ENCODE assay signal across 16 mouse cellular contexts in the genomic region with DNA sequence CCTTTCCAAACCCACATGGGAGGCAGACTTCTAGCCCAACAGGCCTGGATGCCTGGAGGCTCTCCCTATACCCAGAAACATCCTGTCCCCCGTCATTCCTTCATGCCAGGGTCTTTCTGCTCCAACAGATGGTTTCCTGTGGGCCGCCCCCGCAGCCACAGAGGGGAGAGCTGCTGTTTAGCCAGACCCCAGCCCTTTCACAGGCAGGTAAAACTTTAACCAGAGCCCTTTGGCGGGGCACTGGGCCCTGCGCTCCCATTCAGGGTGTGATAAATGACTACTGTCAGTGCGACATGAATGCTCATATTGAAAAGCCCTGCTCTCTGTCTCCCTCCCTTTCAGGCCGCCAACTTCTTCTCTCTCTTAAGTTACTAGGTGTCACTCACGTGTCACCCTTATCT.
A peak's percentile ranks its signal among the peaks of the same experiment; 100 is the strongest.
DNase-seq lines count a peak whose midpoint lies in the region; ATAC-seq lines count a peak whose summit lies in the region.
"Had no signal": no experiment of that assay in that cellular context is flagged by ENCODE, and none has a peak within 500 bp of the region (broad histone marks: within the 10 kb centered on the region; RNA-seq: fewer than 3 reads in every experiment).

No protein-coding gene starts in this region.

- no peak overlapping the region for H3K4me3 ChIP-seq in hindbrain, embryonic 11.5 days (ENCODE audit: low read depth, low read length)
- no peak overlapping the region for H3K4me3 ChIP-seq in hindbrain, embryonic 13.5 days
- no peak overlapping the region for H3K4me3 ChIP-seq in embryonic facial prominence, embryonic 10.5 days
- H3K4me3 ChIP-seq: midbrain, embryonic 13.5 days had no signal

- no peaks in the 10 kb centered on the region for H3K4me1 ChIP-seq in hindbrain, embryonic 11.5 days (replicated peaks; ENCODE audit: control insufficient read depth, insufficient read depth, low read length)
- H3K4me1 ChIP-seq in hindbrain, embryonic 13.5 days (replicated peaks) = peaks cover 10% of the 10 kb centered on the region
- H3K4me1 ChIP-seq in embryonic facial prominence, embryonic 10.5 days = peaks cover 12% of the 10 kb centered on the region
- H3K4me1 ChIP-seq: midbrain, embryonic 13.5 days had no signal

- peak; percentile 28 for DNase-seq in hindbrain, embryonic 11.5 days (ENCODE audit: low spot score)
- peak; percentile 19 for DNase-seq in ovary, adult 18-20 months (ENCODE audit: low spot score)
- DNase-seq in ovary, postnatal 10 days (ENCODE audit: low spot score) = no peak
- no peak for DNase-seq in embryonic facial prominence, embryonic 10.5 days (ENCODE audit: low spot score)
- DNase-seq in layer of hippocampus, adult 8-10 months (ENCODE audit: low spot score in 2 of 2) = no peak
- DNase-seq in adrenal gland, adult 18-20 months (ENCODE audit: low spot score in 2 of 2) = no peak
- DNase-seq: cerebellum, adult 11-12 months; gastrocnemius, postnatal 36 days; kidney, postnatal 10 days; left cerebral cortex, postnatal 4 days; lung, postnatal 4 days; right cerebral cortex, adult 18-20 months; thymus, adult 18-20 months had no signal

- H3K9ac ChIP-seq in hindbrain, embryonic 11.5 days (ENCODE audit: low read depth, low read length) = no peak overlapping the region
- H3K9ac ChIP-seq in hindbrain, embryonic 13.5 days = no peak overlapping the region
- H3K9ac ChIP-seq: midbrain, embryonic 13.5 days had no signal

- no peak overlapping the region for H3K27ac ChIP-seq in hindbrain, embryonic 11.5 days (ENCODE audit: low read depth, low read length)
- H3K27ac ChIP-seq in hindbrain, embryonic 13.5 days = no peak overlapping the region
- 0 out of 2 replicates have a peak overlapping the region, but pooled peaks have one; percentile 16 for H3K27ac ChIP-seq in embryonic facial prominence, embryonic 10.5 days (replicated peaks)
- H3K27ac ChIP-seq: midbrain, embryonic 13.5 days had no signal

- 0 out of 2 replicates have a peak, but pooled peaks have one; percentile 33 for ATAC-seq in hindbrain, embryonic 11.5 days (ENCODE audit: low FRiP score)
- no peak for ATAC-seq in hindbrain, embryonic 13.5 days (ENCODE audit: low FRiP score)
- ATAC-seq: activated CD4-positive, CD25-positive, alpha-beta regulatory T cell, adult 4 months; midbrain, embryonic 13.5 days had no signal

- peaks cover 8% of the 10 kb centered on the region; the same call in 1 of the 2 replicates for H3K27me3 ChIP-seq in hindbrain, embryonic 11.5 days (ENCODE audit: control insufficient read depth, insufficient read depth, low read length)
- peaks cover 63% of the 10 kb centered on the region for H3K27me3 ChIP-seq in hindbrain, embryonic 13.5 days
- peaks cover 5% of the 10 kb centered on the region; the same call in 1 of the 2 replicates for H3K27me3 ChIP-seq in embryonic facial prominence, embryonic 10.5 days (replicated peaks; ENCODE audit: low read depth, poor library complexity, severe bottlenecking)
- H3K27me3 ChIP-seq: midbrain, embryonic 13.5 days had no signal

- no peak overlapping the region for H3K4me2 ChIP-seq in hindbrain, embryonic 11.5 days (replicated peaks; ENCODE audit: low read depth, low read length)
- no peak overlapping the region for H3K4me2 ChIP-seq in hindbrain, embryonic 13.5 days
- H3K4me2 ChIP-seq: midbrain, embryonic 13.5 days had no signal

- H3K9me3 ChIP-seq in hindbrain, embryonic 11.5 days (ENCODE audit: control insufficient read depth, low read length) = no peaks in the 10 kb centered on the region
- H3K9me3 ChIP-seq in hindbrain, embryonic 13.5 days = no peaks in the 10 kb centered on the region
- H3K9me3 ChIP-seq in embryonic facial prominence, embryonic 10.5 days = no peaks in the 10 kb centered on the region
- H3K9me3 ChIP-seq: midbrain, embryonic 13.5 days had no signal

- 24% methylated on average over 8 of the region's 8 CpGs for WGBS in hindbrain, embryonic 11.5 days
- 11% methylated on average over 8 of the region's 8 CpGs for WGBS in hindbrain, embryonic 13.5 days
- 42% methylated on average over 8 of the region's 8 CpGs for WGBS in embryonic facial prominence, embryonic 10.5 days

- no peaks in the 10 kb centered on the region for H3K36me3 ChIP-seq in hindbrain, embryonic 11.5 days (ENCODE audit: control insufficient read depth, insufficient read depth, low read length)
- H3K36me3 ChIP-seq in hindbrain, embryonic 13.5 days = no peaks in the 10 kb centered on the region
- H3K36me3 ChIP-seq in embryonic facial prominence, embryonic 10.5 days (replicated peaks) = no peaks in the 10 kb centered on the region
- H3K36me3 ChIP-seq: midbrain, embryonic 13.5 days had no signal

Comparison
In these comparisons a context has a peak if more than half of its experiments do, and no peak if none do; other contexts are left out.
1. DNase-seq: peak in hindbrain, embryonic 11.5 days (single experiment) and ovary, adult 18-20 months (single experiment); none in ovary, postnatal 10 days (single experiment), embryonic facial prominence, embryonic 10.5 days (single experiment), layer of hippocampus, adult 8-10 months (0 of 2) and adrenal gland, adult 18-20 months (0 of 2).